10 mouse cellular contexts compared by ENCODE assay signal in genomic region chr19:24101183-24101582, GRCm38 (mm10).
DNase-seq lines count a peak whose midpoint lies in the region; ATAC-seq and TF ChIP-seq lines count a peak whose summit lies in the region.
"Had no signal": no experiment of that assay in that cellular context is flagged by ENCODE, and none has a peak within 500 bp of the region (broad histone marks: within the 10 kb centered on the region; RNA-seq: fewer than 3 reads in every experiment).

No protein-coding gene starts in this region.

- no peak overlapping the region for H3K4me3 ChIP-seq in forebrain, postnatal 0 days (ENCODE audit: low read depth, low read length)
- H3K4me3 ChIP-seq in forebrain, embryonic 11.5 days (ENCODE audit: low read depth, low read length), result no peak overlapping the region
- H3K4me3 ChIP-seq in left cerebral cortex, adult 2 months, result no peak overlapping the region
- no peak overlapping the region for H3K4me3 ChIP-seq in heart, embryonic 11.5 days (ENCODE audit: low read depth, low read length)
- H3K4me3 ChIP-seq: hindbrain, embryonic 12.5 days had no signal

- intact Hi-C loops in left cerebral cortex, adult 2 months (cut with DNase I), result no loop called here

- H3K36me3 ChIP-seq in forebrain, postnatal 0 days (ENCODE audit: insufficient read depth), result peaks cover 2% of the 10 kb centered on the region; the same call in 1 of the 2 replicates
- H3K36me3 ChIP-seq in forebrain, embryonic 11.5 days (ENCODE audit: control insufficient read depth, insufficient read depth, low read length), result no peaks in the 10 kb centered on the region; the same call in 1 of the 2 replicates
- H3K36me3 ChIP-seq in heart, embryonic 11.5 days (ENCODE audit: control insufficient read depth, insufficient read depth, low read length), result peaks cover 12% of the 10 kb centered on the region; the same call in 1 of the 2 replicates

- no peak overlapping the region for H3K9ac ChIP-seq in forebrain, postnatal 0 days
- no peak overlapping the region for H3K9ac ChIP-seq in forebrain, embryonic 11.5 days (ENCODE audit: low read length)
- no peak overlapping the region for H3K9ac ChIP-seq in heart, embryonic 11.5 days (ENCODE audit: low read depth, low read length)
- H3K9ac ChIP-seq: hindbrain, embryonic 12.5 days had no signal

- no peak overlapping the region for H3K4me2 ChIP-seq in forebrain, postnatal 0 days (ENCODE audit: low read depth)
- H3K4me2 ChIP-seq in forebrain, embryonic 11.5 days (ENCODE audit: low read depth, low read length, severe bottlenecking), result no peak overlapping the region
- no peak overlapping the region for H3K4me2 ChIP-seq in heart, embryonic 11.5 days
- H3K4me2 ChIP-seq: hindbrain, embryonic 12.5 days had no signal

- peak; percentile 32 for DNase-seq in forebrain, postnatal 0 days
- DNase-seq in forebrain, embryonic 11.5 days (ENCODE audit: low spot score), result no peak
- no peak for DNase-seq in left cerebral cortex, adult 2 months (ENCODE audit: extremely low spot score in 1 of 2, low spot score in 2 of 2)
- no peak for DNase-seq in left cerebral cortex, adult 8-10 months (ENCODE audit: low spot score in 2 of 2)
- peak; percentile 10 for DNase-seq in MEL-GATA-1-ER (ENCODE audit: extremely low read depth, low read depth)
- peak; percentile 66 for DNase-seq in lung, postnatal 36 days
- DNase-seq: spleen, adult 18-20 months had no signal

- no peak overlapping the region for H3K27ac ChIP-seq in forebrain, postnatal 0 days (ENCODE audit: low read depth, low read length)
- no peak overlapping the region for H3K27ac ChIP-seq in forebrain, embryonic 11.5 days (ENCODE audit: low read depth, low read length)
- H3K27ac ChIP-seq in left cerebral cortex, adult 2 months, result no peak overlapping the region
- H3K27ac ChIP-seq in heart, embryonic 11.5 days (ENCODE audit: low read depth, low read length), result no peak overlapping the region
- H3K27ac ChIP-seq: hindbrain, embryonic 12.5 days had no signal

- no peaks in the 10 kb centered on the region for H3K27me3 ChIP-seq in forebrain, postnatal 0 days (ENCODE audit: insufficient read depth, low read length)
- no peaks in the 10 kb centered on the region for H3K27me3 ChIP-seq in forebrain, embryonic 11.5 days (ENCODE audit: control insufficient read depth, insufficient read depth, low read length)
- no peaks in the 10 kb centered on the region for H3K27me3 ChIP-seq in heart, embryonic 11.5 days (ENCODE audit: control insufficient read depth, insufficient read depth, low read length)
- H3K27me3 ChIP-seq: hindbrain, embryonic 12.5 days had no signal

- H3K4me1 ChIP-seq in forebrain, postnatal 0 days (ENCODE audit: insufficient read depth), result no peaks in the 10 kb centered on the region
- H3K4me1 ChIP-seq in forebrain, embryonic 11.5 days (replicated peaks; ENCODE audit: control insufficient read depth, insufficient read depth, low read length), result no peaks in the 10 kb centered on the region
- H3K4me1 ChIP-seq in heart, embryonic 11.5 days (ENCODE audit: control insufficient read depth, insufficient read depth, low read length), result peaks cover 7% of the 10 kb centered on the region
- H3K4me1 ChIP-seq: hindbrain, embryonic 12.5 days had no signal

- no peak for ATAC-seq in forebrain, postnatal 0 days
- no peak for ATAC-seq in forebrain, embryonic 11.5 days (replicated peaks; ENCODE audit: low FRiP score)
- ATAC-seq in heart, embryonic 11.5 days (replicated peaks; ENCODE audit: insufficient number of reproducible peaks, low FRiP score, low TSS enrichment), result no peak
- no peak for ATAC-seq in activated CD4-positive, CD25-positive, alpha-beta regulatory T cell, adult 4 months

- peak; percentile 49 for TF ChIP-seq CTCF in forebrain, postnatal 0 days (IDR thresholded peaks at IDR 0.05; ENCODE audit: low read depth)
- TF ChIP-seq CTCF in left cerebral cortex, adult 2 months (IDR thresholded peaks at IDR 0.05), result peak; percentile 64

- no peaks in the 10 kb centered on the region for H3K9me3 ChIP-seq in forebrain, postnatal 0 days (ENCODE audit: low read length)
- no peaks in the 10 kb centered on the region for H3K9me3 ChIP-seq in forebrain, embryonic 11.5 days (ENCODE audit: control insufficient read depth, low read length)
- no peaks in the 10 kb centered on the region for H3K9me3 ChIP-seq in heart, embryonic 11.5 days (replicated peaks; ENCODE audit: control insufficient read depth, low read length)
- H3K9me3 ChIP-seq: hindbrain, embryonic 12.5 days had no signal

- WGBS in forebrain, postnatal 0 days, result 75% methylated on average over 6 of the region's 6 CpGs
- WGBS in forebrain, embryonic 11.5 days, result 84% methylated on average over 6 of the region's 6 CpGs
- 73% methylated on average over 6 of the region's 6 CpGs for WGBS in heart, embryonic 11.5 days (ENCODE audit: insufficient replicate concordance)

Comparison
In these comparisons a context has a peak if more than half of its experiments do, and no peak if none do; other contexts are left out.
1. DNase-seq: peak in forebrain, postnatal 0 days (single experiment), MEL-GATA-1-ER (single experiment) and lung, postnatal 36 days (single experiment); none in forebrain, embryonic 11.5 days (single experiment), left cerebral cortex, adult 2 months (0 of 2) and left cerebral cortex, adult 8-10 months (0 of 2).